Mouse (Mus musculus) erythroblast, embryonic 14.5 days (primary cell): ENCODE measurements around the gene Inka1.

Experiments used
- GATA1 ChIP-seq: IDR thresholded peaks from 2 replicates; pipeline ENCODE4 v1.6.1; 2012; ENCODE audit warnings: low read length, inconsistent platforms, mixed read lengths
- TAL1 ChIP-seq: IDR thresholded peaks from 3 replicates; pipeline ENCODE4 v1.6.1; 2012; ENCODE audit warnings: low read length, inconsistent platforms, mixed read lengths

GRCm38 (mm10) chr9:107949922-107950235 lies 35.8 kb downstream of the Inka1 start, which contains the start of gene Traip:
- TF ChIP-seq TAL1 = no peak
- no peak for TF ChIP-seq GATA1
